Mouse (Mus musculus) embryonic facial prominence, embryonic 14.5 days (tissue): ENCODE data around the gene Gadd45gip1. TPM values are rescaled to one million over a fixed set of nuclear protein-coding genes. Genes with fewer than 3 reads are reported as not detected.

Experiments used
- ATAC-seq: fragments of 200-750 bp; cut with Nextera tagmentation; 2 replicates; pipeline ENCODE4 v1.8.0; 2017; ENCODE audit warnings: low read depth, moderate number of reproducible peaks, moderate TSS enrichment
- DNase-seq: peaks from one replicate; pipeline ENCODE4 v3.0.0-alpha.2; 2015; ENCODE audit warnings: low spot score
- H3K27ac ChIP-seq: fragments of 300-500 bp; sonication (generic); replicated peaks from 2 replicates; pipeline ENCODE4 v1.5.1; 2014; ENCODE audit warnings: low read depth, mild to moderate bottlenecking, low read length, moderate library complexity
- H3K27me3 ChIP-seq: fragments of 300-500 bp; sonication (generic); replicated peaks from 2 replicates; pipeline ENCODE4 v1.6.1; 2014; ENCODE audit warnings: low read length; ENCODE audit not compliant: control insufficient read depth, insufficient read depth
- H3K36me3 ChIP-seq: fragments of 300-500 bp; sonication (generic); 2 replicates; pipeline ENCODE4 v1.6.1; 2014; ENCODE audit warnings: low read length, mixed read lengths; ENCODE audit not compliant: control insufficient read depth, insufficient read depth
- H3K4me1 ChIP-seq: fragments of 300-500 bp; sonication (generic); 2 replicates; pipeline ENCODE4 v1.6.1; 2014; ENCODE audit warnings: antibody characterized with exemption, low read length; ENCODE audit not compliant: control insufficient read depth, insufficient read depth
- H3K4me2 ChIP-seq: fragments of 300-500 bp; sonication (generic); 2 replicates; pipeline ENCODE4 v1.6.1; 2014; ENCODE audit warnings: low read depth, mild to moderate bottlenecking, low read length, moderate library complexity, mixed read lengths
- H3K4me3 ChIP-seq: fragments of 300-500 bp; sonication (generic); 2 replicates; pipeline ENCODE4 v1.5.1; 2014; ENCODE audit warnings: low read depth, mild to moderate bottlenecking, low read length
- H3K9ac ChIP-seq: fragments of 300-500 bp; sonication (generic); 2 replicates; pipeline ENCODE4 v1.6.1; 2014; ENCODE audit warnings: low read depth, mild to moderate bottlenecking, low read length, moderate library complexity, mixed read lengths
- H3K9me3 ChIP-seq: fragments of 300-500 bp; sonication (generic); 2 replicates; pipeline ENCODE4 v1.6.1; 2016; ENCODE audit warnings: low read length; ENCODE audit not compliant: control insufficient read depth
- WGBS: fragments of 180-500 bp; shearing (Covaris S2); extraction: QIAGEN DNeasy Blood & Tissue Kit; methylation state at CpG from one replicate; pipeline ENCODE4 v1.1.7; 2014; 5-methylcytosine and 5-hydroxymethylcytosine counted together
- microRNA-seq: library from miRNA; unstranded; fragments of <30 nt; microRNA quantifications from one replicate; pipeline ENCODE4, GENCODE M21; 2016; ENCODE audit warnings: borderline number of aligned reads
- polyA plus RNA-seq: library from polyadenylated mRNA; unstranded; fragments of >200 nt; fragmentation: Nextera tagmentation; extraction: Ambion mirVana; gene quantifications from 2 replicates; pipeline ENCODE4 v1.2.1, GENCODE M21; 2014

The Gadd45gip1 gene
- polyA plus RNA-seq, 1 experiment from 2014 or later: 41.5 TPM

DNA sequence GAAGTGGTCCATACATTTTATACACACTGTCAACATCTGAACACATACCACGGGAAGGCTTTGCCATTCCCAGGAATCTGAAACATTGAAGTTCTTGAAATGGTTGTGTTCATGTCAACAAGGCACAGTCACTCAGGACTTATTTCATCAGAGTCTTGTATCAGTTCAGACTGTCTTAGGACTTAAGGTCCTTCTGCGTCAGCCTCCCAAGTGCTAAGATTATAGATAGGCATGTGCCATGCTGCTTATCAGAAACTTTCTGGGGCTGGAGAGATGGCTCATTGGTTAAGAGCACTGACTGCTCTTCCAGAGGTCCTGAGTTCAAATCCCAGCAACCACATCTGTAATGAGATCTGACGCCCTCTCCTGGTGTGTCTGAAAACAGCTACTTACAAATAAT, 43.0 kb downstream of the Gadd45gip1 start:
- ATAC-seq (no peak), DNase-seq (no peak)
- H3K36me3 ChIP-seq: peaks cover 9% of the 10 kb centered on the region
- H3K27ac ChIP-seq: no peak overlapping the region
- H3K4me3 ChIP-seq: no peak overlapping the region
- 91% methylated on average over 3 of the region's 3 CpGs for WGBS
- H3K4me1 ChIP-seq: peaks cover 14% of the 10 kb centered on the region
- no peak overlapping the region for H3K9ac ChIP-seq
- no peaks in the 10 kb centered on the region for H3K9me3 ChIP-seq
- H3K4me2 ChIP-seq: no peak overlapping the region
- no peaks in the 10 kb centered on the region for H3K27me3 ChIP-seq

DNA sequence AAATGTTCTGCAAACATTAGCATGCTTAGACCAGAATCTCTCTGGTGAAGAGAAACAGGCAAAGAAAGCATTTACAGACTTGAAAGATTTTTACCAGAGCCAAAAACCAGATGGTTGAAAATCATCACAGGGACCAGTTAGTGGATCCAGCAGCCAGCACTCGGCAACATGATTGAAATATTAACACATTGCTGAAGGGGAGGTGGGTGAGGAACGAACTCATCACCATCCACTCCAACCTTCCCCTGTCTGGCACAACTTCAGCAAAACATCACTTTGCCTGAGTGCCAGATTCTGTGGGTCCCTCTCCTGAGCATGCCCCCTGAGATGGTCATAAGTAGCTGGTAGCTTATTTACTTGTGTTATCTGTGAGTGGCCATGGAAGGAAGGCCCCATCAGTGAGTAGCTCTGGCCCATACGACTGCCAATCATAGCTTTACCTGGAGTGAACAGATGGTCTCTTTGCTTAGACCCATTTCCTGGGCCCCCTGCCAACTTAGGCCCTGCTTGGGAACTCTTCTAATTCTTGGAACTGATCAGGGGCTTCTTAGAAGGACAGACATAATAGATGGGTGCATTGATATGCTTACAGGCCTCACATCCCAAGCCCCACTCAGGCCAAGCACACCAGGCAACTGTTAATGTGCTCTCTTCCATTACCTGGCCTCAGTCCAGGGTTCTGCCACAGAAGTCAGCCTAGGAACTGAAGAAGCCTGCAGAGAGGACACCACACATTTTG, 46.1 kb downstream of the Gadd45gip1 start:
- peaks cover 7% of the 10 kb centered on the region for H3K4me1 ChIP-seq
- peak; percentile 5 for DNase-seq
- WGBS: 68% methylated on average over 3 of the region's 3 CpGs

GRCm38 (mm10) chr8:84878915-84879314, 47.6 kb downstream of the Gadd45gip1 start:
- ATAC-seq: no peak
- 81% methylated on average over 1 of the region's 1 CpGs for WGBS
- peaks cover 4% of the 10 kb centered on the region for H3K36me3 ChIP-seq
- no peaks in the 10 kb centered on the region for H3K27me3 ChIP-seq
- H3K9ac ChIP-seq: no peak overlapping the region
- no peak overlapping the region for H3K4me2 ChIP-seq
- no peak overlapping the region for H3K27ac ChIP-seq
- DNase-seq: no peak
- no peaks in the 10 kb centered on the region for H3K9me3 ChIP-seq
- H3K4me3 ChIP-seq: no peak overlapping the region
- no peaks in the 10 kb centered on the region for H3K4me1 ChIP-seq

More for the DNA sequence above, 46.1 kb downstream of the Gadd45gip1 start:
- Histone ChIP-seq H3K9me3 (no peaks in the 10 kb centered on the region), H3K9ac (no peak overlapping the region), H3K4me3 (no peak overlapping the region), H3K27ac (no peak overlapping the region), H3K27me3 (no peaks in the 10 kb centered on the region), H3K4me2 (no peak overlapping the region), H3K36me3 (no peaks in the 10 kb centered on the region; the same call in 1 of the 2 replicates)
- no peak for ATAC-seq

DNA sequence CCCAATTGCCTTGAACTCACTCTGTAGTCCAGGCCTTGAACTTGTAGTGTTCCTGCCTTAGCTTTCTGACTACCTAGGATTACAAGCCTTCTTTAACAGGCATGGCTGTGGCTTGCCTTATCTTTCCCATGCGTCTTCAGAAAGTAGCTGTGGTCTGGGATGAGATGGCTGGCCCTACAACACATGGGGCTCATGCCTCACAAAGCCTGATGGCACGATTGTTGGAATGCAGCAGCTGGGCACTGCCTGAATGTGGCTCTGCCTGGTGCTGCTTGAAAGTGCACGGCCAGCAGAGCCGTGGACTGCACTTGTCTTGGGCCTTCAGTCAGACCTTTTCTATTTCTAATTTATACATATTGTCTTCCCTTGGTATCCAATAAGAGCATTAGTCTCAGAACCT, 53.4 kb downstream of the Gadd45gip1 start:
- Histone ChIP-seq H3K4me2 (no peak overlapping the region), H3K27me3 (no peaks in the 10 kb centered on the region), H3K36me3 (peaks cover 38% of the 10 kb centered on the region), H3K4me1 (no peaks in the 10 kb centered on the region), H3K4me3 (no peak overlapping the region), H3K27ac (no peak overlapping the region), H3K9ac (no peak overlapping the region), H3K9me3 (no peaks in the 10 kb centered on the region)
- 91% methylated on average over 4 of the region's 4 CpGs for WGBS
- DNase-seq (no peak), ATAC-seq (no peak)

Small RNA genes within 50 kb of the gene (microRNA-seq; reads per million reads assigned to microRNA genes)
- gene Mir7069: 1.7 reads per million, percentile 2 among the genes with 10 or more reads in this experiment

Other genes starting within 250 kb of the Gadd45gip1 start
- 45.9 and 50.3 TPM in 2 replicates for gene Ier2, start 168.7 kb upstream of the Gadd45gip1 start, polyA plus RNA-seq
- gene Trmt1, start 145.2 kb upstream of the Gadd45gip1 start, polyA plus RNA-seq: 55.8 and 73.2 TPM in 2 replicates
- gene Nacc1, start 143.7 kb upstream of the Gadd45gip1 start, polyA plus RNA-seq: 19.7 and 20.1 TPM in 2 replicates
- 5.8 and 6.8 TPM in 2 replicates for gene Lyl1, start 130.1 kb upstream of the Gadd45gip1 start, polyA plus RNA-seq
- gene G430095P16Rik, start 108.5 kb upstream of the Gadd45gip1 start, polyA plus RNA-seq: 2.0 and 2.7 TPM in 2 replicates
- gene Nfix, start 31.2 kb upstream of the Gadd45gip1 start, polyA plus RNA-seq: 64.0 and 67.4 TPM in 2 replicates
- gene Dand5, start 8.7 kb upstream of the Gadd45gip1 start, polyA plus RNA-seq: 5.8 and 6.8 TPM in 2 replicates
- 109 and 111 TPM in 2 replicates for gene Rad23a, start 9.1 kb downstream of the Gadd45gip1 start, polyA plus RNA-seq
- gene Calr, start 15.4 kb downstream of the Gadd45gip1 start, polyA plus RNA-seq: 805 and 891 TPM in 2 replicates
- 67.1 and 76.5 TPM in 2 replicates for gene Farsa, start 25.5 kb downstream of the Gadd45gip1 start, polyA plus RNA-seq
- gene Syce2, start 40.6 kb downstream of the Gadd45gip1 start, polyA plus RNA-seq: 68.5 and 71.8 TPM in 2 replicates
- gene Gcdh, start 62.4 kb downstream of the Gadd45gip1 start, polyA plus RNA-seq: 27.3 and 33.2 TPM in 2 replicates
- gene Klf1, start 70.4 kb downstream of the Gadd45gip1 start, polyA plus RNA-seq: 2.1 and 2.2 TPM in 2 replicates
- gene Dnase2a, start 77.0 kb downstream of the Gadd45gip1 start, polyA plus RNA-seq: 10.1 and 11.5 TPM in 2 replicates
- gene Mast1, start 105.8 kb downstream of the Gadd45gip1 start, polyA plus RNA-seq: 3.4 and 3.6 TPM in 2 replicates
- gene Rtbdn, start 115.5 kb downstream of the Gadd45gip1 start, polyA plus RNA-seq: 0.20 TPM in 1 of 2 replicates, not detected in the other
- not detected in 2 replicates for gene Gm49661, start 137.9 kb downstream of the Gadd45gip1 start, polyA plus RNA-seq
- 715 and 771 TPM in 2 replicates for gene Prdx2, start 138.1 kb downstream of the Gadd45gip1 start, polyA plus RNA-seq
- gene Rnaseh2a, start 138.2 kb downstream of the Gadd45gip1 start, polyA plus RNA-seq: 73.7 and 88.9 TPM in 2 replicates
- 16.8 and 18.4 TPM in 2 replicates for gene Junb, start 147.2 kb downstream of the Gadd45gip1 start, polyA plus RNA-seq
- 13.1 and 15.3 TPM in 2 replicates for gene Hook2, start 159.1 kb downstream of the Gadd45gip1 start, polyA plus RNA-seq
- 0.30 and 0.58 TPM in 2 replicates for gene Best2, start 183.0 kb downstream of the Gadd45gip1 start, polyA plus RNA-seq
- gene Asna1, start 193.8 kb downstream of the Gadd45gip1 start, polyA plus RNA-seq: 97.3 and 101 TPM in 2 replicates
- 127 and 133 TPM in 2 replicates for gene Trir, start 195.3 kb downstream of the Gadd45gip1 start, polyA plus RNA-seq
- 22.9 and 24.8 TPM in 2 replicates for gene Tnpo2, start 205.4 kb downstream of the Gadd45gip1 start, polyA plus RNA-seq
- 20.9 and 25.8 TPM in 2 replicates for gene Fbxw9, start 228.5 kb downstream of the Gadd45gip1 start, polyA plus RNA-seq
- 0.68 TPM in 1 of 2 replicates, not detected in the other for gene Gm5741, start 236.5 kb downstream of the Gadd45gip1 start, polyA plus RNA-seq
- 44.0 and 49.5 TPM in 2 replicates for gene Dhps, start 240.2 kb downstream of the Gadd45gip1 start, polyA plus RNA-seq
- gene Wdr83os, start 249.2 kb downstream of the Gadd45gip1 start, polyA plus RNA-seq: 125 and 127 TPM in 2 replicates
- 33.1 and 38.6 TPM in 2 replicates for gene Wdr83, start 249.8 kb downstream of the Gadd45gip1 start, polyA plus RNA-seq